Mouse (Mus musculus): ENCODE data around the gene Klhdc4. TPM values are rescaled to one million over a fixed set of nuclear protein-coding genes. Genes with fewer than 3 reads are reported as not detected.

Klhdc4 gene
- polyA plus RNA-seq, 1 experiment from 2014 or later, result 40.6 TPM

- no peak overlapping the region for H3K4me2 ChIP-seq (replicated peaks)
- WGBS, result 53% methylated on average over 7 of the region's 7 CpGs
- no peaks in the 10 kb centered on the region for H3K9me3 ChIP-seq (ENCODE audit: control insufficient read depth, low read length)
- no peaks in the 10 kb centered on the region for H3K27me3 ChIP-seq (ENCODE audit: control insufficient read depth, insufficient read depth, low read length)
- no peak for DNase-seq (ENCODE audit: low spot score)
- H3K9ac ChIP-seq, result no peak overlapping the region
- ATAC-seq (ENCODE audit: low FRiP score), result no peak
- no peaks in the 10 kb centered on the region for H3K36me3 ChIP-seq (replicated peaks; ENCODE audit: control insufficient read depth, insufficient read depth)
- no peak overlapping the region for H3K4me3 ChIP-seq (replicated peaks; ENCODE audit: low read length)
- no peaks in the 10 kb centered on the region for H3K4me1 ChIP-seq (replicated peaks; ENCODE audit: control insufficient read depth, insufficient read depth, low read length)
- no peak overlapping the region for H3K27ac ChIP-seq
These were observed 15.4 kb upstream of the Klhdc4 start for GRCm38 (mm10) chr8:121844765-121845164.

- Histone ChIP-seq H3K4me3 (replicated peaks; ENCODE audit: low read length) (no peak overlapping the region), H3K9ac (no peak overlapping the region), H3K9me3 (ENCODE audit: control insufficient read depth, low read length) (no peaks in the 10 kb centered on the region), H3K36me3 (replicated peaks; ENCODE audit: control insufficient read depth, insufficient read depth) (no peaks in the 10 kb centered on the region), H3K27me3 (ENCODE audit: control insufficient read depth, insufficient read depth, low read length) (no peaks in the 10 kb centered on the region), H3K4me1 (replicated peaks; ENCODE audit: control insufficient read depth, insufficient read depth, low read length) (no peaks in the 10 kb centered on the region), H3K4me2 (replicated peaks) (no peak overlapping the region), H3K27ac (no peak overlapping the region)
- WGBS, result 88% methylated on average over 3 of the region's 3 CpGs
- ATAC-seq (ENCODE audit: low FRiP score) (no peak), DNase-seq (ENCODE audit: low spot score) (no peak)
These were observed 13.9 kb upstream of the Klhdc4 start for GRCm38 (mm10) chr8:121843184-121843733.

- no peaks in the 10 kb centered on the region for H3K9me3 ChIP-seq (ENCODE audit: control insufficient read depth, low read length)
- H3K27ac ChIP-seq, result no peak overlapping the region
- H3K4me1 ChIP-seq (replicated peaks; ENCODE audit: control insufficient read depth, insufficient read depth, low read length), result no peaks in the 10 kb centered on the region
- H3K36me3 ChIP-seq (replicated peaks; ENCODE audit: control insufficient read depth, insufficient read depth), result no peaks in the 10 kb centered on the region
- WGBS, result 84% methylated on average over 8 of the region's 8 CpGs
- no peaks in the 10 kb centered on the region for H3K27me3 ChIP-seq (ENCODE audit: control insufficient read depth, insufficient read depth, low read length)
- H3K9ac ChIP-seq, result no peak overlapping the region
- no peak overlapping the region for H3K4me2 ChIP-seq (replicated peaks)
- H3K4me3 ChIP-seq (replicated peaks; ENCODE audit: low read length), result no peak overlapping the region
- ATAC-seq (ENCODE audit: low FRiP score), result no peak
- no peak for DNase-seq (ENCODE audit: low spot score)
These were observed 12.9 kb upstream of the Klhdc4 start for GRCm38 (mm10) chr8:121842064-121842955.

GRCm38 (mm10) chr8:121841242-121841641 lies 11.9 kb upstream of the Klhdc4 start:
- H3K27ac ChIP-seq, result no peak overlapping the region
- H3K27me3 ChIP-seq (ENCODE audit: control insufficient read depth, insufficient read depth, low read length), result no peaks in the 10 kb centered on the region
- H3K4me2 ChIP-seq (replicated peaks), result no peak overlapping the region
- H3K9ac ChIP-seq, result no peak overlapping the region
- no peaks in the 10 kb centered on the region for H3K36me3 ChIP-seq (replicated peaks; ENCODE audit: control insufficient read depth, insufficient read depth)
- H3K4me3 ChIP-seq (replicated peaks; ENCODE audit: low read length), result no peak overlapping the region
- WGBS, result 50% methylated on average over 8 of the region's 8 CpGs
- no peaks in the 10 kb centered on the region for H3K4me1 ChIP-seq (replicated peaks; ENCODE audit: control insufficient read depth, insufficient read depth, low read length)
- ATAC-seq (ENCODE audit: low FRiP score) (no peak), DNase-seq (ENCODE audit: low spot score) (peak; percentile 58)
- no peaks in the 10 kb centered on the region for H3K9me3 ChIP-seq (ENCODE audit: control insufficient read depth, low read length)

- Histone ChIP-seq H3K9me3 (ENCODE audit: control insufficient read depth, low read length) (no peaks in the 10 kb centered on the region), H3K9ac (peak overlapping the region; percentile 20; the same call in 1 of the 2 replicates), H3K27me3 (ENCODE audit: control insufficient read depth, insufficient read depth, low read length) (no peaks in the 10 kb centered on the region), H3K27ac (no peak overlapping the region), H3K4me2 (replicated peaks) (no peak overlapping the region), H3K36me3 (replicated peaks; ENCODE audit: control insufficient read depth, insufficient read depth) (no peaks in the 10 kb centered on the region), H3K4me1 (replicated peaks; ENCODE audit: control insufficient read depth, insufficient read depth, low read length) (peaks cover 12% of the 10 kb centered on the region), H3K4me3 (replicated peaks; ENCODE audit: low read length) (no peak overlapping the region)
- 15% methylated on average over 6 of the region's 6 CpGs for WGBS
- no peak for ATAC-seq (ENCODE audit: low FRiP score)
- DNase-seq (ENCODE audit: low spot score), result peak; percentile 86
These were observed 3.1 kb upstream of the Klhdc4 start for GRCm38 (mm10) chr8:121832503-121832902.

- Histone ChIP-seq H3K9me3 (ENCODE audit: control insufficient read depth, low read length) (no peaks in the 10 kb centered on the region), H3K4me3 (replicated peaks; ENCODE audit: low read length) (no peak overlapping the region), H3K4me2 (replicated peaks) (no peak overlapping the region), H3K36me3 (replicated peaks; ENCODE audit: control insufficient read depth, insufficient read depth) (no peaks in the 10 kb centered on the region), H3K27me3 (ENCODE audit: control insufficient read depth, insufficient read depth, low read length) (no peaks in the 10 kb centered on the region), H3K27ac (no peak overlapping the region; the same call in 1 of the 2 replicates), H3K4me1 (replicated peaks; ENCODE audit: control insufficient read depth, insufficient read depth, low read length) (peaks cover 12% of the 10 kb centered on the region), H3K9ac (peak overlapping the region; percentile 20; the same call in 1 of the 2 replicates)
- ATAC-seq (ENCODE audit: low FRiP score) (no peak), DNase-seq (ENCODE audit: low spot score) (peak; percentile 34)
- WGBS, result 81% methylated on average over 2 of the region's 2 CpGs
These were observed 2.7 kb upstream of the Klhdc4 start for GRCm38 (mm10) chr8:121832061-121832460.

GRCm38 (mm10) chr8:121829777-121830362 lies 501 bp upstream of the Klhdc4 start:
- Histone ChIP-seq H3K9me3 (ENCODE audit: control insufficient read depth, low read length) (no peaks in the 10 kb centered on the region), H3K27ac (peak overlapping the region; percentile 80), H3K4me3 (replicated peaks; ENCODE audit: low read length) (peak overlapping the region; percentile 94), H3K4me2 (replicated peaks) (peak overlapping the region; percentile 87), H3K27me3 (ENCODE audit: control insufficient read depth, insufficient read depth, low read length) (no peaks in the 10 kb centered on the region), H3K4me1 (replicated peaks; ENCODE audit: control insufficient read depth, insufficient read depth, low read length) (peaks cover 12% of the 10 kb centered on the region), H3K36me3 (replicated peaks; ENCODE audit: control insufficient read depth, insufficient read depth) (no peaks in the 10 kb centered on the region), H3K9ac (peak overlapping the region; percentile 90)
- DNase-seq (ENCODE audit: low spot score), result no peak
- 19% methylated on average over 18 of the region's 18 CpGs for WGBS
- peak; percentile 83 for ATAC-seq (ENCODE audit: low FRiP score)

GRCm38 (mm10) chr8:121828376-121829023 lies 869 bp downstream of the Klhdc4 start:
- 39% methylated on average over 10 of the region's 10 CpGs for WGBS

GRCm38 (mm10) chr8:121827726-121828125 lies 1.6 kb downstream of the Klhdc4 start:
- 94% methylated on average over 5 of the region's 5 CpGs for WGBS
- no peak overlapping the region for H3K4me3 ChIP-seq (replicated peaks; ENCODE audit: low read length)
- H3K27ac ChIP-seq, result no peak overlapping the region
- H3K4me1 ChIP-seq (replicated peaks; ENCODE audit: control insufficient read depth, insufficient read depth, low read length), result peaks cover 12% of the 10 kb centered on the region
- H3K36me3 ChIP-seq (replicated peaks; ENCODE audit: control insufficient read depth, insufficient read depth), result no peaks in the 10 kb centered on the region
- DNase-seq (ENCODE audit: low spot score) (no peak), ATAC-seq (ENCODE audit: low FRiP score) (no peak)
- no peak overlapping the region for H3K9ac ChIP-seq
- peak overlapping the region; percentile 88 for H3K4me2 ChIP-seq (replicated peaks)
- H3K9me3 ChIP-seq (ENCODE audit: control insufficient read depth, low read length), result no peaks in the 10 kb centered on the region
- no peaks in the 10 kb centered on the region for H3K27me3 ChIP-seq (ENCODE audit: control insufficient read depth, insufficient read depth, low read length)

More at GRCm38 (mm10) chr8:121828376-121829023, 869 bp downstream of the Klhdc4 start:
- H3K4me2 ChIP-seq (replicated peaks), result peak overlapping the region; percentile 88
- no peaks in the 10 kb centered on the region for H3K27me3 ChIP-seq (ENCODE audit: control insufficient read depth, insufficient read depth, low read length)
- no peak overlapping the region for H3K27ac ChIP-seq
- no peaks in the 10 kb centered on the region for H3K36me3 ChIP-seq (replicated peaks; ENCODE audit: control insufficient read depth, insufficient read depth)
- ATAC-seq (ENCODE audit: low FRiP score) (no peak), DNase-seq (ENCODE audit: low spot score) (no peak)
- no peaks in the 10 kb centered on the region for H3K9me3 ChIP-seq (ENCODE audit: control insufficient read depth, low read length)
- peak overlapping the region; percentile 94 for H3K4me3 ChIP-seq (replicated peaks; ENCODE audit: low read length)
- peak overlapping the region; percentile 90 for H3K9ac ChIP-seq
- peaks cover 12% of the 10 kb centered on the region for H3K4me1 ChIP-seq (replicated peaks; ENCODE audit: control insufficient read depth, insufficient read depth, low read length)

Data from hindbrain, embryonic 14.5 days (tissue).